Mouse (Mus musculus): ENCODE data around the gene Gm13119. TPM values are rescaled to one million over a fixed set of nuclear protein-coding genes. Genes with fewer than 3 reads are reported as not detected.

Gm13119 gene
- under 1 TPM in 1 of 2 experiments, not detected in 1; 0.80 TPM for polyA plus RNA-seq (2017; shearing (Covaris generic))

DNA sequence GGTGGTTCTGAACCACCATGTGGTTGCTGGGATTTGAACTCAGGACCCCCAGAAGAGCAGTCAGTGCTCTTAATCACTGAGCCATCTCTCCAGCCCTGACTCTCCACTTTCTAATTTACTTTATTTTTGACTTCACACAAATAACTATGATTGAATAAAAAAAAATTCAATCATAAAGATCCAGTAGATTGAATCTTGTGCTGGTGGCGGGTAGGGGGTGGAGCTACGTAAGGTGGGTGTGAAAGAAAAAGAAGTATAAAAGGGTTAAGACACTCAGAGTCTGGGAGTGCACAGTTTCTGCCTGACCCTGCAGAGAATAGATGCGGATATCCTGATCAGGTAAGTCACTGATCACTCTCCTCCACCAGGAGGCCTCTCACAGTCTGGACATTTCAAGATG lies at the start of gene Gm13119:
Gm13119 (plus strand) TSS at position 301 of the 400 bp plus-strand sequence.

DNA sequence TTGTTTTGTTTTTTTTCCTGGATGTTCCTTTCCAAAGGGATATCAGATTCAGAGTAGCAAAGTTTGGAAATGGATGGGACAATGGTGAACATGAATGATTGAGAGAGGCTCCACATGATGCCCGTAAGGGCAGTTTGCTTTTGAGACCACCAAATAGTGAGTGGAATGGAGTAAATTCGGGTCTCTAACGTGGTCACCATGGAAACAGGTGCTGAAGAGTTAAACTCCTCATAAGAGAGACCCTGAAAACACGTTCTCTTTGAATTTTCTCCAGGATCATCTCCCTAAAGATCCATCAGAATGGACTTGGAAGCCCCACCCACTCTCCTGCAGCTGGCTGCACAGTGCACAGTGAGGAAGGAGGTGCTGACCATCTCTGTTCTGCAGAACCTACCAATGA lies 27.8 kb upstream of the Gm13119 start, which contains the start of gene Gm13128:
Gm13128 (plus strand) TSS at position 301 of the 400 bp plus-strand sequence.

DNA sequence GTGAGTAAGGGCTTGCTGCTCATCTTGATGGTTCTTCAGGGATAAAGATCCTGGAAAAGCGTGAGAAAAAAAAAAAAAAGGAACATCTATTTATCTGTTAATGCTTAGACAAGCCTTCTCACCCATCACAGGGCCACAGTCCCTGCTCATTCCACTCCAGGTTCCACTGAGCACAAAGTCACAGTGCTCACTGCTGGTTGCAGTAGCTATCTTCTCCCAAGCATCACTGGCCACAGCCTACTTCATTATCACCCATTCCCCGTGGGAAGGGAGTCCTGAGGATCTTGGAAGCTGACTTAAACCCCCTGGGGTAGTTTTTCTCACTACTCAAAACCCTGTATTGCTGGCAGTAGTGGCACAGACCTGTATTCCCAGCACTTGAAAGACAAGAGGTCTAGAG lies 20.2 kb downstream of the Gm13119 start, which contains the start of gene Pramef20:
Pramef20 (minus strand) TSS at position 23 of the 400 bp plus-strand sequence.

DNA sequence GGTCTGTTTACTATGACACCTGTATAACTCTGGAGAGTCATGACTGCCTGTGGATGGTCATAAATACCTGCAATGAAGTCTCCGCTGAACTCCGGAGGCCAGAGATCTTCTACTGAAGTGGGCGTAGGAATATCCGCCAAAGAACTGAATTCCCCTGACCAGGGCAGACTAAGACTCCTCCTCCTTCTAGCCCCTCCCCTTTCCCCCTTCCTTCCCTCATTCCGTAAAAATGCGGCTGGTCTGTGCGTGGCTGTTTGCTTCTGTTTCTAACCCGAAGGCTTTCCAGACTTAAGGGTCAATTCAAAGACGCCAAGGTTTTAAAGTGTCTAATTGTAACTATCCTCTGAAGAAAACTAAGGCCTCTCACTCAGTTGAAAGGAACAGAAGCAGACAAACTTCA lies 50.5 kb downstream of the Gm13119 start, which contains the start of gene Pramef12:
Pramef12 (minus strand) TSS at position 175 of the 400 bp plus-strand sequence.

Other genes with a start within 250 kb of the Gm13119 start
- gene Oog3, start 195.3 kb upstream of the Gm13119 start, polyA plus RNA-seq (2017; shearing (Covaris generic)): under 1 TPM in 1 of 2 experiments, not detected in 1; 0.73 TPM
- under 1 TPM in 1 of 2 experiments, not detected in 1; 0.43 TPM for gene Oog2, start 167.2 kb upstream of the Gm13119 start, polyA plus RNA-seq (2017; shearing (Covaris generic))
- gene C87977, start 144.6 kb upstream of the Gm13119 start, polyA plus RNA-seq (2017; shearing (Covaris generic)): not detected
- not detected for gene Pramel5, start 77.5 kb upstream of the Gm13119 start, polyA plus RNA-seq (2017; shearing (Covaris generic))
- under 1 TPM; 0.12 to 0.22 TPM for gene Gm13128, start 27.7 kb upstream of the Gm13119 start, polyA plus RNA-seq (2017; shearing (Covaris generic))
- gene Pramef20, start 20.0 kb downstream of the Gm13119 start, polyA plus RNA-seq (2017; shearing (Covaris generic)): 1 to 10 TPM in 1 of 2 experiments, not detected in 1; 2.1 TPM
- gene Pramef12, start 50.5 kb downstream of the Gm13119 start, polyA plus RNA-seq (2017; shearing (Covaris generic)): under 1 TPM in 1 of 2 experiments, not detected in 1; 0.97 TPM
- not detected for gene 1700012P22Rik, start 80.8 kb downstream of the Gm13119 start, polyA plus RNA-seq (2017; shearing (Covaris generic))
- gene Gm9944, start 95.4 kb downstream of the Gm13119 start, polyA plus RNA-seq (2017; shearing (Covaris generic)): not detected
- gene Aadacl3, start 105.8 kb downstream of the Gm13119 start, polyA plus RNA-seq (2017; shearing (Covaris generic)): not detected
- under 1 TPM in 1 of 2 experiments, not detected in 1; 0.66 TPM for gene 9430007A20Rik, start 161.9 kb downstream of the Gm13119 start, polyA plus RNA-seq (2017; shearing (Covaris generic))
- gene Gm13124, start 207.2 kb downstream of the Gm13119 start, polyA plus RNA-seq (2017; shearing (Covaris generic)): not detected

Measured in inflammation-experienced regulatory T-cells (primary cell).